9 mouse cellular contexts compared by ENCODE assay signal in the genomic region with DNA sequence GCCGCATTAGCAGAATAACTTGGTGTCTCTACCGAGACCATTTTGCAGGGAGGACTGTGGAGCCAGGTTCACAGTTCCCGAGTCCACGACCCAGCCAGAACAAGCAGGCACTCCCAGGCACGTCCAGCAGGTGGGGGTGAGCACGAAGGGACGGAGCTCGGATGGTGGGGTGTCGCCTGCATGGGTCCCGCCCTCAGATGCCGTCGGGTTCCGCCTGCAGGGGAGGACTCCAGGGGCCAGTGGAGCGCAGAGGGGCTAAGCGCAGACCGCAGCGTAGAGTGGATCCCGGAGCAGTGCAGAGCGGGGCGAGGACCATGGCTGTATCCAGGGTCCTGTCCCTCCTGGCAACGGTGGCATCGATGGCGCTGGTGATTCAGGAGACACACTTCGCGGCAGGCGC. TPM values are rescaled to one million over a fixed set of nuclear protein-coding genes. Genes with fewer than 3 reads are reported as not detected.
DNase-seq lines count a peak whose midpoint lies in the region; ATAC-seq lines count a peak whose summit lies in the region.
"Had no signal": no experiment of that assay in that cellular context is flagged by ENCODE, and none has a peak within 500 bp of the region (broad histone marks: within the 10 kb centered on the region; RNA-seq: fewer than 3 reads in every experiment).

TSS of gene Lamc3 (plus strand) at position 262 of the 400 bp plus-strand sequence.

- ATAC-seq in megakaryocyte, adult 5-6 weeks (ENCODE audit: poor library complexity, severe bottlenecking), result no peak
- 0 out of 2 replicates have a peak, but pooled peaks have one; percentile 32 for ATAC-seq in embryonic facial prominence, embryonic 15.5 days (ENCODE audit: insufficient number of reproducible peaks, low FRiP score, low TSS enrichment, low read depth)
- ATAC-seq in hematopoietic stem cell, adult 5-6 weeks (replicated peaks in 1 of 2; ENCODE audit: insufficient read depth in 1 of 2, low FRiP score in 2 of 2, low TSS enrichment in 1 of 2, low read depth in 1 of 2, poor library complexity in 2 of 2, severe bottlenecking in 2 of 2), result peak; percentile 50 to 78
- ATAC-seq in limb, embryonic 11.5 days (ENCODE audit: insufficient number of reproducible peaks, low FRiP score, low TSS enrichment, low read depth), result peak; percentile 61
- ATAC-seq in midbrain, embryonic 11.5 days (ENCODE audit: low FRiP score), result 0 out of 2 replicates have a peak, but pooled peaks have one; percentile 35
- ATAC-seq: Patski had no signal

- H3K9me3 ChIP-seq in megakaryocyte, embryonic 14.5 days, result no peaks in the 10 kb centered on the region
- H3K9me3 ChIP-seq in embryonic facial prominence, embryonic 15.5 days (replicated peaks), result no peaks in the 10 kb centered on the region
- no peaks in the 10 kb centered on the region for H3K9me3 ChIP-seq in limb, embryonic 11.5 days (ENCODE audit: control insufficient read depth, low read length)
- no peaks in the 10 kb centered on the region for H3K9me3 ChIP-seq in midbrain, embryonic 11.5 days (ENCODE audit: control insufficient read depth, low read length)

- WGBS in embryonic facial prominence, embryonic 15.5 days, result 5% methylated on average over 26 of the region's 26 CpGs
- WGBS in limb, embryonic 11.5 days, result 8% methylated on average over 26 of the region's 26 CpGs
- 5% methylated on average over 26 of the region's 26 CpGs for WGBS in midbrain, embryonic 11.5 days

- H3K4me1 ChIP-seq in megakaryocyte, embryonic 14.5 days, result peaks cover 8% of the 10 kb centered on the region
- H3K4me1 ChIP-seq in embryonic facial prominence, embryonic 15.5 days, result peaks cover 16% of the 10 kb centered on the region; the same call in 1 of the 2 replicates
- no peaks in the 10 kb centered on the region for H3K4me1 ChIP-seq in limb, embryonic 11.5 days (ENCODE audit: control insufficient read depth, insufficient read depth, low read length)
- 0 out of 2 replicates have a peak, but pooled peaks cover 5% of the 10 kb centered on the region for H3K4me1 ChIP-seq in midbrain, embryonic 11.5 days (ENCODE audit: control insufficient read depth, insufficient read depth, low read length)

- DNase-seq in limb, embryonic 11.5 days (ENCODE audit: low spot score), result peak; percentile 76
- DNase-seq in midbrain, embryonic 11.5 days (ENCODE audit: low spot score, missing footprints), result peak; percentile 89
- peak; percentile 90 for DNase-seq in testis, postnatal 10 days (ENCODE audit: low spot score)
- no peak for DNase-seq in frontal cortex, postnatal 25 days (ENCODE audit: low spot score in 2 of 2)

- H3K9ac ChIP-seq in embryonic facial prominence, embryonic 15.5 days, result no peak within 1 kb of the TSS
- H3K9ac ChIP-seq in limb, embryonic 11.5 days (ENCODE audit: low read length), result no peak within 1 kb of the TSS
- H3K9ac ChIP-seq in midbrain, embryonic 11.5 days (ENCODE audit: low read length), result no peak within 1 kb of the TSS

- peak within 1 kb of the TSS; percentile 50 for H3K4me2 ChIP-seq in embryonic facial prominence, embryonic 15.5 days (replicated peaks)
- peak within 1 kb of the TSS; percentile 31; the same call in 1 of the 2 replicates for H3K4me2 ChIP-seq in limb, embryonic 11.5 days (ENCODE audit: low read depth, severe bottlenecking)
- H3K4me2 ChIP-seq in midbrain, embryonic 11.5 days, result peak within 1 kb of the TSS; percentile 15

- H3K27ac ChIP-seq in embryonic facial prominence, embryonic 15.5 days (replicated peaks), result no peak within 1 kb of the TSS
- H3K27ac ChIP-seq in limb, embryonic 11.5 days (replicated peaks; ENCODE audit: low read depth, low read length), result no peak within 1 kb of the TSS
- no peak within 1 kb of the TSS for H3K27ac ChIP-seq in midbrain, embryonic 11.5 days (ENCODE audit: low read depth, low read length)

- H3K27me3 ChIP-seq in megakaryocyte, embryonic 14.5 days (replicated peaks), result peaks cover 100% of the 10 kb centered on the region
- peaks cover 73% of the 10 kb centered on the region for H3K27me3 ChIP-seq in embryonic facial prominence, embryonic 15.5 days
- H3K27me3 ChIP-seq in limb, embryonic 11.5 days (ENCODE audit: control insufficient read depth, insufficient read depth, low read length), result peaks cover 38% of the 10 kb centered on the region
- peaks cover 22% of the 10 kb centered on the region for H3K27me3 ChIP-seq in midbrain, embryonic 11.5 days (ENCODE audit: control insufficient read depth, insufficient read depth, low read length)

- H3K36me3 ChIP-seq in megakaryocyte, embryonic 14.5 days (replicated peaks; ENCODE audit: low read length), result no peaks in the 10 kb centered on the region
- H3K36me3 ChIP-seq in embryonic facial prominence, embryonic 15.5 days, result no peaks in the 10 kb centered on the region
- no peaks in the 10 kb centered on the region for H3K36me3 ChIP-seq in limb, embryonic 11.5 days (ENCODE audit: control insufficient read depth, insufficient read depth, low read length)
- no peaks in the 10 kb centered on the region for H3K36me3 ChIP-seq in midbrain, embryonic 11.5 days (ENCODE audit: control insufficient read depth, insufficient read depth, low read length)

- peak within 1 kb of the TSS; percentile 80 for H3K4me3 ChIP-seq in megakaryocyte, embryonic 14.5 days (replicated peaks)
- peak within 1 kb of the TSS; percentile 39 for H3K4me3 ChIP-seq in embryonic facial prominence, embryonic 15.5 days (replicated peaks)
- no peak within 1 kb of the TSS for H3K4me3 ChIP-seq in limb, embryonic 11.5 days (ENCODE audit: low read depth, low read length)
- no peak within 1 kb of the TSS for H3K4me3 ChIP-seq in midbrain, embryonic 11.5 days (ENCODE audit: low read depth, low read length)

RNA-seq across cellular contexts. Expression of gene Lamc3, which starts in this region (rescaled TPM):
- polyA plus RNA-seq in megakaryocyte, embryonic 14.5 days (2012; ENCODE audit: insufficient read depth, low replicate concordance), result not detected in 2 replicates
- total RNA-seq in megakaryocyte, adult 5-6 weeks (2015), result not detected in 2 replicates
- total RNA-seq in megakaryocyte, adult 5-6 weeks (2017), result not detected in 2 replicates
- 6.1 and 7.2 TPM in 2 replicates for polyA plus RNA-seq in embryonic facial prominence, embryonic 15.5 days (2015; fragmentation: Nextera tagmentation; extraction: Ambion mirVana)
- not detected in 2 replicates for total RNA-seq in hematopoietic stem cell, adult 5-6 weeks (2017)
- polyA plus RNA-seq in limb, embryonic 11.5 days (2014; fragmentation: Nextera tagmentation; extraction: Ambion mirVana), result 0.13 and 0.17 TPM in 2 replicates
- 7.7 and 9.6 TPM in 2 replicates for polyA plus RNA-seq in midbrain, embryonic 11.5 days (2014; fragmentation: Nextera tagmentation; extraction: Ambion mirVana)

Comparison
In these comparisons a context has a peak if more than half of its experiments do, and no peak if none do; other contexts are left out.
1. Peak in ATAC-seq in hematopoietic stem cell, adult 5-6 weeks; RNA of the gene not detected or under 1 TPM.
2. Peak in DNase-seq, ATAC-seq and H3K4me2 ChIP-seq in limb, embryonic 11.5 days; RNA of the gene not detected or under 1 TPM.
3. H3K4me3 ChIP-seq: peak in megakaryocyte, embryonic 14.5 days (single experiment) and embryonic facial prominence, embryonic 15.5 days (single experiment); none in limb, embryonic 11.5 days (single experiment) and midbrain, embryonic 11.5 days (single experiment).
4. DNase-seq: peak in midbrain, embryonic 11.5 days (single experiment) and testis, postnatal 10 days (single experiment); none in frontal cortex, postnatal 25 days (0 of 2).
5. Peak in every context shown above with its lines, with median percentiles within 50 percentile points of each other: H3K4me2 ChIP-seq.